Mouse (Mus musculus) liver, embryonic 14.5 days (tissue): ENCODE data around the gene Arhgap24. TPM values are rescaled to one million over a fixed set of nuclear protein-coding genes. Genes with fewer than 3 reads are reported as not detected.

ENCODE experiments used
- ATAC-seq: fragments of 200-750 bp; cut with Nextera tagmentation; 2 replicates; pipeline ENCODE4 v1.8.0; 2017; ENCODE audit warnings: moderate number of reproducible peaks, mild to moderate bottlenecking, moderate library complexity; ENCODE audit not compliant: insufficient read depth
- DNase-seq, 3 experiments: peaks; one replicate each; pipeline ENCODE4 v3.0.0-alpha.2; 2012 to 2013; ENCODE audit warnings: low read depth in 3 of 3, low spot score in 3 of 3
- H3K27ac ChIP-seq: fragments of 300-500 bp; sonication (generic); 2 replicates; pipeline ENCODE4 v1.5.1; 2014; ENCODE audit warnings: moderate library complexity, mild to moderate bottlenecking, control low read depth, inconsistent platforms
- H3K27me3 ChIP-seq: fragments of 300-500 bp; sonication (generic); 2 replicates; pipeline ENCODE4 v1.6.1; 2014; ENCODE audit warnings: mild to moderate bottlenecking, low read length, moderate library complexity; ENCODE audit not compliant: control insufficient read depth, insufficient read depth
- H3K36me3 ChIP-seq: fragments of 300-500 bp; sonication (generic); replicated peaks from 2 replicates; pipeline ENCODE4 v1.6.1; 2014; ENCODE audit warnings: low read depth; ENCODE audit not compliant: control insufficient read depth, insufficient read depth
- H3K4me1 ChIP-seq, 2 experiments: fragments of 200-500 bp in 1 of 2; fragments of 300-500 bp in 1 of 2; sonication (generic) in 1 of 2; replicated peaks; 2 replicates each; pipeline ENCODE4 v1.6.1; 2012 to 2014; ENCODE audit warnings: antibody characterized with exemption in 1 of 2, inconsistent platforms in 1 of 2, low read length in 1 of 2; ENCODE audit not compliant: control insufficient read depth in 2 of 2, insufficient read depth in 2 of 2
- H3K4me2 ChIP-seq: fragments of 300-500 bp; sonication (generic); 2 replicates; pipeline ENCODE4 v1.6.1; 2014; ENCODE audit warnings: low read depth, mild to moderate bottlenecking, control low read depth, moderate library complexity
- H3K4me3 ChIP-seq, 2 experiments: fragments of 200-500 bp in 1 of 2; fragments of 300-500 bp in 1 of 2; sonication (generic) in 1 of 2; 2 replicates each; pipeline ENCODE4 v1.5.1; 2012 to 2014; ENCODE audit warnings: low read depth in 2 of 2, low read length in 2 of 2, mild to moderate bottlenecking in 2 of 2, control low read depth in 1 of 2, inconsistent platforms in 1 of 2, moderate library complexity in 1 of 2; ENCODE audit not compliant: insufficient read depth in 1 of 2
- H3K9ac ChIP-seq: fragments of 300-500 bp; sonication (generic); replicated peaks from 2 replicates; pipeline ENCODE4 v1.6.1; 2014; ENCODE audit warnings: mild to moderate bottlenecking, control low read depth, moderate library complexity
- H3K9me3 ChIP-seq: fragments of 300-500 bp; sonication (generic); 2 replicates; pipeline ENCODE4 v1.6.1; 2016; ENCODE audit warnings: low read length, mixed read lengths; ENCODE audit not compliant: control insufficient read depth
- CTCF ChIP-seq: IDR thresholded peaks from 2 replicates; pipeline ENCODE4 v1.5.1; 2016; ENCODE audit warnings: antibody characterized with exemption, low read depth, control low read depth
- EP300 ChIP-seq: IDR thresholded peaks from 2 replicates; pipeline ENCODE4 v1.6.1; 2016; ENCODE audit warnings: antibody characterized with exemption, low read depth
- WGBS: fragments of 180-500 bp; shearing (Covaris S2); extraction: QIAGEN DNeasy Blood & Tissue Kit; methylation state at CpG from one replicate; pipeline ENCODE4 v1.1.7; 2014; ENCODE audit not compliant: insufficient replicate concordance; 5-methylcytosine and 5-hydroxymethylcytosine counted together
- polyA plus RNA-seq, 2 experiments: library from polyadenylated mRNA; depleted of rRNA in 1 of 2; stranded (reverse) in 1 of 2; unstranded in 1 of 2; fragments of >200 nt; fragmentation: Nextera tagmentation in 1 of 2; extraction: Ambion mirVana in 1 of 2; gene quantifications; 2 replicates each; pipeline versions ENCODE4 v1.2.1 to v1.2.3; 2012 to 2014

Arhgap24 gene
- polyA plus RNA-seq, 2 experiments = 1.8 to 2.1 TPM

DNA sequence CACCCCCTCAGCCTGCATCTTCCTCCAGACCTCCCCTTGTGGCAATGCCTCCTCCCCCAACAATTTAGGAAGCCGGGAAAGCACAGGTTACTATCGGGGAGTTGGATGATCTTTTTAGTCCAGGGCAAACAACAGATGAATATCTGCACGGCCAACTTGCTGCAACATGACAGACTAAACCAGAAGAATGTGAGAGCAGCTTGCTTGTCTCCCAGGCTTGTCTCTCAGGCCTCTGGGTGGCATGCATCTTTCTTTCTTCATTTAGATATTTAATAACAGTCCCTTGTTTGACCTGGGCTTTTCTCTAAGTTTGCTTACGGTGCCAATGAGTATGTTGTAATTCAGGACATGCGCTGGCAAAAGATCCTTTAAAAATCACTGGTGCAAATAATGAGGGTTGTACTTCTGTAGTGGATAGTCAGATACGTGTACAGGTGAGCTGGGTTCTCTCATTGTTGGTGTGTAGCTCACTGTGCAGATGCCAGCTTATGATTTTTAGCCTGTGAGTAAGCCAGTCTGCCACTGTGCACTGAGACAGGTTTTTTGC, 101.7 kb downstream of the Arhgap24 start:
- Histone ChIP-seq H3K27me3 (no peaks in the 10 kb centered on the region), H3K4me3 (no peak overlapping the region), H3K27ac (no peak overlapping the region), H3K4me2 (no peak overlapping the region), H3K9ac (no peak overlapping the region), H3K36me3 (no peaks in the 10 kb centered on the region), H3K9me3 (no peaks in the 10 kb centered on the region), H3K4me1 (no peaks in the 10 kb centered on the region)
- ATAC-seq (no peak), DNase-seq (no peak)
- WGBS = 64% methylated on average over 6 of the region's 6 CpGs
- TF ChIP-seq CTCF (no peak), EP300 (no peak)

- Histone ChIP-seq H3K4me1 (no peaks in the 10 kb centered on the region), H3K36me3 (no peaks in the 10 kb centered on the region), H3K27me3 (no peaks in the 10 kb centered on the region), H3K27ac (no peak overlapping the region), H3K4me3 (no peak overlapping the region), H3K4me2 (no peak overlapping the region), H3K9me3 (no peaks in the 10 kb centered on the region), H3K9ac (no peak overlapping the region)
- no peak for ATAC-seq
- DNase-seq = no peak
- no peak for TF ChIP-seq EP300
- no peak for TF ChIP-seq CTCF
- WGBS = 54% methylated on average over 1 of the region's 1 CpGs
Observed at GRCm38 (mm10) chr5:102591422-102591821, 110.2 kb downstream of the Arhgap24 start.

DNA sequence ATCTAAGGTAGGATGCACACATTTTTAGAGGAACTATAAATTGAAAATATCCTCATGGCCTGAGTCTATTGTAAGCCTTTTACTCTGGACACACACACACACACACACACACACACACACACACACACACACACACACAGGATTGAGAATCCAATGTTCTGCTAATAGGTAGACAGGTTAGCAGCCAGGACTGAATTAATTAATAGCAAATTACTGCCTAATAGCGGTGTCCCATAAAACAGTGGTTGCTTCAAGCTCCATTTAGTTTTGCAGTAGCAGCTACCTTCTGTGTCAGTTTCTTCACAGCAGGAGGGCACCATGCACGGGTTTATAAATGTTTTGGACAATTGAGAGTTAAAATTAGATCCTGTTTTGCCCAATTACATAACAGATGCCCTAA, 111.9 kb downstream of the Arhgap24 start:
- Histone ChIP-seq H3K27ac (no peak overlapping the region), H3K27me3 (no peaks in the 10 kb centered on the region), H3K4me1 (no peaks in the 10 kb centered on the region), H3K36me3 (no peaks in the 10 kb centered on the region), H3K9ac (no peak overlapping the region), H3K4me3 (no peak overlapping the region), H3K4me2 (no peak overlapping the region), H3K9me3 (no peaks in the 10 kb centered on the region)
- DNase-seq (no peak), ATAC-seq (no peak)
- no peak for TF ChIP-seq CTCF
- no peak for TF ChIP-seq EP300
- 44% methylated on average over 2 of the region's 2 CpGs for WGBS

DNA sequence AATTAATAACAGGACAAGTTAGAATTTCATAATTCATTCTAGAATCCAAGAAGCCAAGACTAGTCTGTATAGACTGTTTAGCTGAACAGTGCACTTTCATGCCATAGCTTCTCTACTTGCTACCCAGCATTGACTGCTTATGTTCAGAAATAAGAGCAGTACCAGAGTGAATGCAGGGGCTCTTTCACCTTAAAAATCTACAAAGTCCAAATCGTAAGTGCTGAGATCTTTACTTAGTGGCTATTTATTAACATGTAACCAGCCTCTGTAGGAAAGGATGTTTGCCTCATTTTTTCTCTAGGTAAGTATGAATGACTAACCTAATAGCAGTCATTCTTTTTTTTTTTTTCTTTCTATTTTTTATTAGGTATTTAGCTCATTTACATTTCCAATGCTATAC, 117.9 kb downstream of the Arhgap24 start:
- no peak for TF ChIP-seq CTCF
- TF ChIP-seq EP300 = no peak
- Histone ChIP-seq H3K27ac (no peak overlapping the region), H3K4me3 (no peak overlapping the region), H3K4me1 (no peaks in the 10 kb centered on the region), H3K9me3 (no peaks in the 10 kb centered on the region), H3K9ac (no peak overlapping the region), H3K27me3 (no peaks in the 10 kb centered on the region), H3K36me3 (no peaks in the 10 kb centered on the region), H3K4me2 (no peak overlapping the region)
- no peak for DNase-seq
- no peak for ATAC-seq
- 59% methylated on average over 1 of the region's 1 CpGs for WGBS

DNA sequence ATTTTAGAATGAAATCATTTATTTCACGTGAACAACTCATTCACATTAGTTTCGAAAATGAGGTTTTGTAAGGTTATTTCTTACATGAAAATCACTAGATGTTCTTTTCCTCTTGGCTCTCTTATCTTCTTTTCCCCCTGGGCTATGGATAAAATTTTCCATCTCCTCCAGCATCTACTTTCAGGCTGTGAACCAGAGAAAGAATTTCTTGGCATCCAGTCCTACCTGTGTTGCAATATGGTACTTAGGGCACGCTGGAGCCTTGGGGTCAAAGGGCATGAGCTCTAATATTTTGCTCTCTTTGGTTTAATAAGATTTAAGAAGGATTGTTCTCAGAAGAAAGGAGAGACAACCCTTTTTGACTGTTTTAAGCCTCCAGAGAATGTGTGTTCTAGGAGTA, 132.4 kb downstream of the Arhgap24 start:
- no peaks in the 10 kb centered on the region for H3K36me3 ChIP-seq
- no peaks in the 10 kb centered on the region for H3K4me1 ChIP-seq
- H3K4me2 ChIP-seq = no peak overlapping the region
- TF ChIP-seq EP300 = no peak
- no peak for TF ChIP-seq CTCF
- WGBS = 64% methylated on average over 3 of the region's 3 CpGs
- no peaks in the 10 kb centered on the region for H3K27me3 ChIP-seq
- H3K9me3 ChIP-seq = no peaks in the 10 kb centered on the region
- DNase-seq = no peak
- no peak overlapping the region for H3K4me3 ChIP-seq
- H3K9ac ChIP-seq = no peak overlapping the region
- no peak overlapping the region for H3K27ac ChIP-seq
- ATAC-seq = no peak
